Mouse (Mus musculus): ENCODE results near the gene Kif21a.
A peak's percentile ranks its signal among the peaks of the same experiment; 100 is the strongest.

Gene Kif21a

GRCm38 (mm10) chr15:91018161-91018860, 31.4 kb downstream of the Kif21a start:
- DNase-seq (ENCODE audit: low read depth, low spot score) = peak; percentile 22

GRCm38 (mm10) chr15:91017261-91018160, 32.2 kb downstream of the Kif21a start:
- no peak for DNase-seq (ENCODE audit: low read depth, low spot score)

DNA sequence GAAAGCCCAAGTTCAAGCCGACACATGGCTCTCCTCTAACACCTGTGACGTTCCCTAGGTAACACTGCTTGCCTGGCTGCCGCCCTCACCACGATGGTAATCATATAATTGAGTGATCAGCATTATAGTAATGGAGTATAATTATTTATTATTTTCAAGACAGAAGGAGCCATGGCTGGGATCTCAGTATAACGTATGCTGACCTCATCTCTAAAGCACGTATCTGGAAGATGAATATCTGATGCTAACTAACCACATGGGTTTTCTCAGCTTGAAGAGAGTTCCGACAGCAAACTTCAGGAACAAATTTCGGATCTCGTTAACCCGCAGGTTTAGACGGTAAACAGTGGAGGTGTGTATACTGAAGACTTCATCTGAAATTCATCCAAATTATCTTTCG, 33.4 kb downstream of the Kif21a start:
- DNase-seq (ENCODE audit: low read depth, low spot score) = no peak

DNA sequence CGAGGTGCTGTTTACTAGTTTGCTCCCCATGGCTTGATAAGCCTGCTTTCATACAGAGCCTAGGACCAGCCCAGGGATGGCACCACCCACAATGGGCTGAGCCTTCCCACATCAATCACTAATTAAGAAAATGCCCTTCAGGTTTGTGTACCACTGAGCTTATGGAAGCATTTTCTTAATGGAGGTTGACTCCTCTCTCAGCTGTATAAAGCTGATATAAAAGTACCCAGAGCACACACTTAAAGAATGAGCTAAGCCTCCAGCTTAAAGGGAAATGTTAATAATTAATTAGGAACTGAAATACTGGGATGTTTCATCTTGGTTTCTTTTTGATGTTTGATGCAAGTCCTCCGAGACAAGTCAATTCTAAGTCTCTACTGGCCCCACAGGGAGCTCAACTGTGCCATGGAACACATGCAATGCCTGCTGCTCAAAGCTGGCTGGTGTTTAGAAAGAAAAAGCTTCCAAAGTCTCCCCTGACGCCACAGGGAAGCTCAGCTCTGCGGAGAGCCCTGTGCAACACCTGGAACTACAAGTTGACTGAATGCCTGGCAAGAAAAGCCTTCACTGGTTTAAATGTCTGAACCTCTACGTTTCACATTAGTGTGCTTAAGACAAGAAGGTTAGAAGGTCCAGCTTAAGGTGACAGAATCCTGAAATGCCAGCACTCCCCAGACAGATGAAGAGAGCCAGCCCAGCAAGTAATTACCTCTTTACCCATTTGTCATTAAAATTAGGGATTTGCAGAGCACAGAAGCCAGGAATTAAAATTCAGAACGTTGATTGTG, 36.8 kb downstream of the Kif21a start:
- no peak for DNase-seq (ENCODE audit: low read depth, low spot score)

GRCm38 (mm10) chr15:91010218-91010617, 39.5 kb downstream of the Kif21a start:
- no peak for DNase-seq (ENCODE audit: low read depth, low spot score)

- no peak for DNase-seq (ENCODE audit: low read depth, low spot score)
These were observed 42.5 kb downstream of the Kif21a start for GRCm38 (mm10) chr15:91007123-91007830.

DNA sequence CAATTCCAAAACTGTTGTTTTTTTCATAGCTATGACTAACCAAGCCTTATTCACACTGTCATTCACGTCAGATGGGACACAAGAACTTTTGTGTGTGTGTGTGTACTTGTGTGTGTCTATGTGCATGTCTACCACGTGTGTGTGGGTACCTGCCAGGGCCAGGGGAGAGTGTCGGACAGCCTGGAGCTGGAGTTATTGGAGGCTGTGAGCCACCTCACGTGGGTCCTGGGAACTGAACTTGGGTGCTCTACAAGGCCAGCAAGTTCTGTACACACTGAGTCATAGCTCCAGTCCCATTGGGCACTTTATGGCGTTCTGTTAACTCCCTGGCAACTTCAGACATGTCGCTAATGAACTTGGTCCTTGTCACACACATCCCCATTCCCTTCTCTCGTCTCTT, 45.0 kb downstream of the Kif21a start:
- DNase-seq (ENCODE audit: low read depth, low spot score) = no peak

GRCm38 (mm10) chr15:91001037-91001616, 48.6 kb downstream of the Kif21a start:
- DNase-seq (ENCODE audit: low read depth, low spot score) = no peak

- no peak for DNase-seq (ENCODE audit: low read depth, low spot score)
These were observed 49.3 kb downstream of the Kif21a start for GRCm38 (mm10) chr15:91000280-91001036.

- no peak for DNase-seq (ENCODE audit: low read depth, low spot score)
These were observed 56.9 kb downstream of the Kif21a start for GRCm38 (mm10) chr15:90992871-90993270.

DNA sequence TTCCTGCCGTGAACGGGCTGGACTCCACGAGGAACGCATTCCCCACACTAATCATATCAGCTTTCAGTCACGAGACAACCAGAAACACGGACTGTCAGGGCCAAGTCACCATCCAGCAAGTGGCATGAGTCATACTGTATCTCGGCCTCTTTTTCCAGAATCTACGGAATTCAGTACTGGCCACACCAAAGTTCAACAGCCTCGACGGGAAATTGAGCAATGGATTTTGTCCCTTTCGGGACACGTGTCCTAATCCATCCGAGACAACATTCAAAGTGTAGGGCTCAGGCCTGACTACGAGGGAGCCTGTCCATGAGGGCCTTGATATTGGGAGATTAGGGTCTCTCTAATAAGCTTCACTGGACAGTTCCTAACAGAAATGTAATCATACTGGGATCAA, 57.4 kb downstream of the Kif21a start:
- DNase-seq (ENCODE audit: low read depth, low spot score) = no peak

GRCm38 (mm10) chr15:90991843-90992242, 57.9 kb downstream of the Kif21a start:
- no peak for DNase-seq (ENCODE audit: low read depth, low spot score)

GRCm38 (mm10) chr15:90987714-90988250, 62.0 kb downstream of the Kif21a start:
- no peak for DNase-seq (ENCODE audit: low read depth, low spot score)

- no peak for DNase-seq (ENCODE audit: low read depth, low spot score)
These were observed 73.8 kb downstream of the Kif21a start for GRCm38 (mm10) chr15:90975914-90976313.

- DNase-seq (ENCODE audit: low read depth, low spot score) = no peak
These were observed 77.6 kb downstream of the Kif21a start for GRCm38 (mm10) chr15:90971914-90972767.

DNA sequence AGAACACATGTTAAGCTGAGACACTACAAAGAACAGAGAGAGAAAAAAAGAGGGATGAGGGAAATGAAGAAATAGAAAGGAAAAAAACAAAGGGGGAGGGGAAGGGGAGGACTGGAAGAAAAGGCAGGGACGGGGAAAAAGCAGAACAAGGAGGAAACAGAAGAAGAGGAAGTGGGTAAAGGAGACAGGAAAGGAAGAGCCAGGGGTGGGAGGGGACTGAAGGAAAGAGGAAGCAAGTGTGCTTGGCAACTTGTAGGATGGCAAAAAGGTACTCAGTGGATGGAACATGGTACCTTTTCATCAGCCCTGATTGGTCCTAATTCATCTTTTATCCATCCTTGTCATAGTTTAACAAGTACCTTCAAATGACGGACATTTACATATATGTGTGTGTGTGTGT, 86.4 kb downstream of the Kif21a start:
- no peak for DNase-seq (ENCODE audit: low read depth, low spot score)

DNA sequence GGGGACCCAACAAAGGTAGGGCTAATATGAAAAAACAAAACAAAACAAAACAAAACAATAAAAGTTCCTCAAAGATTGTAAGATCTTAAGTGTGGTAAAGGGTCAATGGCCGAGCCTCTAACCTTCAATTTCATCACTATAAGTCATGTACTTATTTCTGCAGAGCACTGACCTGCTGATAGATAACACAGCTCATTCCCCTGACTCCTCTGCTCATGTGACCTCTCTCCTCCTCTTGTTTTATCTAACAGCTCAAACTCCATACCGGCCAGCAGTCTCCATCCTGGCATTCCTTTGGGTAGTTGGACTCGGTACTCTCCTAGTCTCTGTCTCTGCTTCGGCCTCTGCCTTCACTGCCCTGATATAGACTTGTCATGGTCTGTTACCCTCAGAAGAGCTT, 87.2 kb downstream of the Kif21a start:
- DNase-seq (ENCODE audit: low read depth, low spot score) = no peak

DNA sequence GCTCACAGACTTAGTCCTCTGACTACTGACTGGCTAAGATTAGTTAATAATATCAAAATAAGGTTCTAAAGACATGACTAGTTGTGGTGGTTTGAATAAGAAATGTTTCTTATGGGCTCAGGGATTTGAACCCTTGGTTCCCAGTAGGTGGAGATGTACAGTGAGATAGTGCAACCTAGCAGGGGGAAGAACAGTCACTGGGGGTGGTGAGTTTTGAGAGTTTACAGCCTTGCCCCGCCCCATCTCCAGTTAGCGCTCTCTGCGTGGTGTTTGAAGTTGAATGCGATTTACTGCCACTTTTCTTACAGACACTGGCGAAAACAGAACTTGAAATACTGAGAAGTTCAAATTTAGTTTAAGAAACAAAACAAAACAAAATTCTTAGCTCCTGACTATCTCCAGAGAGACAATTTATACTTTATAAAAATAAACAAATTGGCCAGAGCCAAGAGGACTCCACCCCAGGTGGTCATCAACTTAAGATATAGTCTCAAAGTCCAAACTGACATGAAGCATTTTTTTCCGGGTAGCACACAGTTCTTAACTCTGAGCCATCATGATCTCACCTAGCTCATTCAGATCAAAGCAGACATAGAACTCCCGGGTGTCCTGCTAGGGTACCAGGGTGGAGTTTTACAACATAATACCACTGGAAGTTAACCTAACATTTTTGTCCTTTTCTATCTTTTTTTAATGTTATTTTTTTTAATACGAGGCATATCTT, 88.8 kb downstream of the Kif21a start:
- no peak for DNase-seq (ENCODE audit: low read depth, low spot score)
